Mouse (Mus musculus): Measurements from ENCODE around the gene Plpp3. TPM values are rescaled to one million over a fixed set of nuclear protein-coding genes. Genes with fewer than 3 reads are reported as not detected.

Plpp3 gene
- total RNA-seq, 2 experiments from 2014 or later: 0.08 to 0.84 TPM

GRCm38 (mm10) chr4:105278161-105278560, 121.0 kb downstream of the Plpp3 start:
- ATAC-seq (replicated peaks; ENCODE audit: low FRiP score, poor library complexity, severe bottlenecking): no peak

DNA sequence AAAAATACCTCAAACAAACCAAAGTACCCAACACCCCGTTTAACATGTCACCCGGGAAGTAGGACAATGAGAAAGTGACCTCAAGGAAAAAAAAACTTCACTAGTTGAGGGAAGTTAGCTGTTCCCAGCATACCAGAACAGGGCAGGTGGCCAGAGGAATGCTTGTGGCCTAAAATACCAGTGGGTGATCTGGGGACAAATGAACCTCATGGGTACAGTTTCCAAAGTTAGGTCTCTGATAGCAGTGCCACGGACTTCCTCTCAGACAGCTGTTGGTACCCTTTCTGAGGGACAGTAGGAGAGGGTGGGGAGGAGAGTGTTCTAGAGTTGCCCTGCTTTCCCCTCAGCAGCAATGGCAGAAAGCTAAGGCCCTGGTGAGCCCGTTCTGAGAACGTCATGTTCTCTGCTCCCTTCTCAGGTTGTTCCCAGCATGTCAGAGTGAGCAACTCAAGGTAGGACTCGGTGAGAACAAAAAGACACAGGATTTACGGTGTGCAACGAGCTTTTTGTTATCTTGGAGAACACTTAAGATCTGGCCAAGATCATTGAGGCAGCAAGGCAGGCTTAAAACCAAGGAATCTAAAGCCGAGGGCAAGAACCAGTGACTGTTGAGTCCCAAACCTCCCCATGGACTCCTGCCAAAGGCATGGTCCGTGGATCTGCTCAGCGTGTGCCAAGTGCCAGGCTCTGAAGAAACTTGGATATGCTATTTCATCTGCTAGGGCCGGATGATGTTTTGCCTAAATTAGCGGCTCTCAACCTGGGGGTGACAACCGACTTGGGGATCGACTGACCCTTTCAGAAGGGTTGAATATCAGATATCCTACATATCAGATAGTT, 121.6 kb downstream of the Plpp3 start:
- ATAC-seq (replicated peaks; ENCODE audit: low FRiP score, poor library complexity, severe bottlenecking): no peak

DNA sequence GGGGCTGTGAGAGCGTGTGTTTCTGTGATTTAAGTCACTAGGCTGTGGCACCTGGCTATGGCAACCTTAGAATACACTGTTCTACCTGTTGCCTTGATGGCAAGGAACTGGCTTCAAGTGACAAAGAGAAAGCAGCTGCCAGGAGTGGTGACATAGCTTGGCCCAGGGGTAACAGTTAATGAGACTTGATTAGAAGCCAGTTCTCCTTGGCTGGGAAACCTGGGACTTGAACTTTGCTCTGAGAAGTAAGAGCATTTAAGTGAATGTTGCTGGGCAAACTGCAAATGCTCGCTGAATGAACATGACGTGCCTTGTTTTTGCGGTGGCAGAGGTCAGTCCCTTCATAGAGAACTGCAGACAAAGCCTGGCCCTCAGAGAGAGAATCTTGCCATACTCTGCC, 122.7 kb downstream of the Plpp3 start:
- no peak for ATAC-seq (replicated peaks; ENCODE audit: low FRiP score, poor library complexity, severe bottlenecking)

DNA sequence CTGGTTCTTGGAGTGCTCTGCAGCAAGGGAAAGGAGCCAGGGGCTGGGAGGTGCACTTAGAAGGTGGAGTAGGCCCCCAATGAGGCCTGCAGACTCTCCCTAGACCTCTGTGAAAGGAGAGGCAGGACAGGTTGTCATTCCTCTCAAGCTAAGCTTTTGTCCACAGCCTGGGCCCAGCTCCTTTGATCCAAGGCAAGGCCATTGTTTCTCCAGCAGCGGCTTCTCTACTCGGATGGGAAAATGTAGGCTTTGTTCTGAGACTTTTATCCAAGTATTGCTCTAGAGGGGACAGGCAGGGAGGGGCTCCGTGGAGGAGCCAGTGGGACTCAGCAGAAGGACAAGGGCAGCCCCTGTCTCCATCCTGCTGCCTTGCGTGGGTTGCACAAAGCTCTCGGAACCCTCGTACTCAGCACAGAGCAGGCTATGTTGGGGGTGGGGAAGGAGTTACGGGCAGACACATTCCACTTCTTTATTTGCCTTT, 124.6 kb downstream of the Plpp3 start:
- ATAC-seq (replicated peaks; ENCODE audit: low FRiP score, poor library complexity, severe bottlenecking): no peak

Other genes with a start within 250 kb of the Plpp3 start
- not detected in 2 replicates for gene Fyb2, start 243.9 kb upstream of the Plpp3 start, total RNA-seq (2015; ENCODE audit: low replicate concordance)
- gene Fyb2, start 243.9 kb upstream of the Plpp3 start, total RNA-seq (2017; ENCODE audit: low replicate concordance): not detected in 2 replicates
- gene Prkaa2, start 47.5 kb upstream of the Plpp3 start, total RNA-seq (2015; ENCODE audit: low replicate concordance): not detected in 2 replicates
- gene Prkaa2, start 47.5 kb upstream of the Plpp3 start, total RNA-seq (2017; ENCODE audit: low replicate concordance): not detected in 2 replicates

All from erythroid progenitor cell, adult 5-6 weeks (primary cell).